Mouse (Mus musculus): ENCODE measurements around the gene Arfgap3.

Arfgap3 gene

DNA sequence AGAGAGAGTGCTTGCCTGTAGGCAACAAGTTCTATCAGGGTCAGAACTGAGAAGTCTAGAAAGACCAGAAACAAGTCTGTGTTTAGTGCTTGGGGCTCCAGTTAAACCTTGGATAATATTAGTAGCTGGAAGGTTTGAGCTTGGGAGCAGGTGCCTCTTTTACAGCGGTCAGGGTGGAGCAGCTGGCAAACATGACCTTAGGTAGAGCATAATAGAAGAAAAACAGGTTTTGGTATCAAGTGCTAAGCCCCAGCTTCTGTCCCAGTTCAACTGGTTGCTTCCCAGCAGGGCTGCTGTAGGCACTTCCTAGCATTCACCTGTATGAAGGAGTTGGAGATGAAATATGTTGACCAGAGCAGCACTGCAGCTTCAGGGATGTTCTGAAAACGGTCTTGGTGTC lies 812 bp upstream of the Arfgap3 start:
- Histone ChIP-seq H3K36me3 (ENCODE audit: insufficient read depth, low read length) (peaks cover 30% of the 10 kb centered on the region), H3K27me3 (ENCODE audit: insufficient read depth, low read length) (peaks cover 10% of the 10 kb centered on the region), H3K4me3 (replicated peaks; ENCODE audit: low read length) (peak overlapping the region; percentile 92; the same call in 1 of the 2 replicates), H3K4me1 (replicated peaks; ENCODE audit: low read depth, low read length) (peaks cover 28% of the 10 kb centered on the region), H3K9me3 (ENCODE audit: low read length) (no peaks in the 10 kb centered on the region)
- no peak for TF ChIP-seq POU5F1 (IDR thresholded peaks at IDR 0.05; ENCODE audit: borderline replicate concordance, low read length)
- no peak for TF ChIP-seq CTCF (conservative IDR thresholded peaks at IDR 0.05; ENCODE audit: low read length)
- no peak for TF ChIP-seq NANOG (IDR thresholded peaks at IDR 0.05; ENCODE audit: borderline replicate concordance, low read length)

DNA sequence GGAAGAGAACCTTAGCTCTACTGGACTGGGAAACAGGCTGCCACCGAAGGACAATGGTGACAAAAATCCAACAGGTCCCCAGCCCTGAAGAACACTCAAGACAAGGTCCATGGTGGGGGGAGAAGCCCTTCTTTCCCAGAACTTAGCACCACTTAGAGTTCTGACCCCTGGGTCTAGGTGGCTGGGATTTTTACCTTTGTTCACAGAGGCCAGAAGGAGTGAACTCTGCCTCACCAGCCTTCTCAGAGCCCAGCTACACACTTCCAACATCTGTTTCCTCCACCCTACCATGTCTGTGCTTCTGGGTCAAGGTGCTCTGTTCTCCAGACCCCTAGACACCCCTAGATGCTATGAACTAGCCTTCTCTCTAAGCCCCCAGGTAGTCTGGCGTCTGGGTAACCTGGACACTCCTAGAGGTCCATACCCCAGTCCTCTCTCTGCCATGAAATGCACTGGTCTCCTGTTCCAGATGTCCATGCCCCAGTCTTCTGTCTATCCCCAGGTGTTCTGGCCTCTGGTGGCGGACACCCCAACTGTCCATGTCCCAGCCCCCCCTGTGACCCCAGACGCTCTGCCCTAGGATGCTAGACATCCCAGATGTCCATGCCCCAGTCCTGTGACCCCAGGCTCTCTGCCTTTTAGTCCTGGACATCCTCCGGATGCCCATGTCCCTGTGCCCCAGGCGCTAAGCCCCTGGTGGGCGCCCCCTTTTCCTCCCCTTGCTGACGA lies 658 bp downstream of the Arfgap3 start:
- H3K4me1 ChIP-seq (replicated peaks; ENCODE audit: low read depth, low read length) = peaks cover 43% of the 10 kb centered on the region

DNA sequence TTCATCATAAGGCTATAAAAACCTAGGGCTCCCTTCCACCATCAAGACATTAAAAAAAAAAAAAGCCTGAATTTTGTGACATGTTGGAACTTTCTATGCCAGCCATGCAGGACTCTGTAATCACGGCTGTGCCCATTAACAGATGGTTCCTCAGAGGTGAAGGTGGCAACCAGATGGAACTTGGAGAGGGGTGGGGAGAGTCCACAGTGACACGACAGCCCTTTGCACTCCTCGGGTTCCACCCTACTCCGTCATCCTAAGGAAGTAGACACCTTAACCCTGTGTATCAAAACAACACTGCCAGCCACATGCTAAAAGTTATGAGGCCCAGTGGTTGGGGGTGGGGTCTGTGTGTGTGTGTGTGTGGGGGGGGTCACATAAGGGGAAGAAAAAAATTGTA lies 1.3 kb downstream of the Arfgap3 start:
- Histone ChIP-seq H3K4me3 (replicated peaks; ENCODE audit: low read length) (no peak overlapping the region), H3K4me1 (replicated peaks; ENCODE audit: low read depth, low read length) (peaks cover 49% of the 10 kb centered on the region), H3K36me3 (ENCODE audit: insufficient read depth, low read length) (peaks cover 9% of the 10 kb centered on the region), H3K27me3 (ENCODE audit: insufficient read depth, low read length) (peaks cover 10% of the 10 kb centered on the region), H3K9me3 (ENCODE audit: low read length) (no peaks in the 10 kb centered on the region)
- TF ChIP-seq POU5F1 (IDR thresholded peaks at IDR 0.05; ENCODE audit: borderline replicate concordance, low read length) (no peak), CTCF (conservative IDR thresholded peaks at IDR 0.05; ENCODE audit: low read length) (no peak), NANOG (IDR thresholded peaks at IDR 0.05; ENCODE audit: borderline replicate concordance, low read length) (no peak)

More for the DNA sequence above, 658 bp downstream of the Arfgap3 start:
- Histone ChIP-seq H3K36me3 (ENCODE audit: insufficient read depth, low read length) (peaks cover 15% of the 10 kb centered on the region), H3K27me3 (ENCODE audit: insufficient read depth, low read length) (peaks cover 10% of the 10 kb centered on the region), H3K9me3 (ENCODE audit: low read length) (no peaks in the 10 kb centered on the region), H3K4me3 (replicated peaks; ENCODE audit: low read length) (peak overlapping the region; percentile 92)
- TF ChIP-seq NANOG (IDR thresholded peaks at IDR 0.05; ENCODE audit: borderline replicate concordance, low read length) (no peak), POU5F1 (IDR thresholded peaks at IDR 0.05; ENCODE audit: borderline replicate concordance, low read length) (no peak), CTCF (conservative IDR thresholded peaks at IDR 0.05; ENCODE audit: low read length) (no peak)

DNA sequence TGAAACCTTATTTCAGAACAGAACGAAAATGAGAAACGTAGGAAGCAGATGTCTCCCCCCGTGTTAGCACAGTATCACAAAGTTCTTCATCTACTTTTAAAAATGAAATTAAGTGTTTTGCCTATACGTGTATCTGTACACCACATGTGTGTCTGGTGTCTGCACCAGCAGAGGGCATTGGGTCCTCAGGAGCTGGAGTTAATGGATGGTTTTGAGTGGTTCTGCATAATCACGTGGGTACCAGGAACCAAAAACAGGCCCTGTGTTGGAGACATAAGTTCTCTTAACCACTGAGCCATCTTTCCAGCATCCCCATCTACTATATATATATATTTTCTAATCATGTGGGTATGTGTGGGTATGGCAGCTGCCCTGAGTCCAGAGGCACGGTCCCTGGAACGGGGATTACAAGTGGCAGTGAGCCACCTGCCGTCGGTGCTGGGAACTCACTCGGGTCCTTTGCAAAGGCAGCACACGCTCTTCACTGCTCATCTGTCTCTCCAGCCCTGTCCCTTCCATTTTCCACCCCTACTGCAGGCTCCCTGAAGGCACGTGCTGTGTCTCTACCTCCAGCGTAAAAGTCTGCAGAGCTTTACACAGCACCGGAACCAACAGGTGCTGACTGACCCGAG lies 4.0 kb downstream of the Arfgap3 start:
- peaks cover 51% of the 10 kb centered on the region for H3K4me1 ChIP-seq (replicated peaks; ENCODE audit: low read depth, low read length)
- TF ChIP-seq NANOG (IDR thresholded peaks at IDR 0.05; ENCODE audit: borderline replicate concordance, low read length) (no peak), POU5F1 (IDR thresholded peaks at IDR 0.05; ENCODE audit: borderline replicate concordance, low read length) (no peak), CTCF (conservative IDR thresholded peaks at IDR 0.05; ENCODE audit: low read length) (0 out of 2 replicates have a peak, but pooled peaks have one; percentile 4)
- H3K27me3 ChIP-seq (ENCODE audit: insufficient read depth, low read length) = peaks cover 10% of the 10 kb centered on the region
- H3K36me3 ChIP-seq (ENCODE audit: insufficient read depth, low read length) = peaks cover 12% of the 10 kb centered on the region; the same call in 1 of the 2 replicates
- H3K4me3 ChIP-seq (replicated peaks; ENCODE audit: low read length) = no peak overlapping the region
- no peaks in the 10 kb centered on the region for H3K9me3 ChIP-seq (ENCODE audit: low read length)

- H3K4me3 ChIP-seq (replicated peaks; ENCODE audit: low read length) = no peak overlapping the region; the same call in 1 of the 2 replicates
- H3K4me1 ChIP-seq (replicated peaks; ENCODE audit: low read depth, low read length) = peaks cover 47% of the 10 kb centered on the region
- peaks cover 12% of the 10 kb centered on the region; the same call in 1 of the 2 replicates for H3K36me3 ChIP-seq (ENCODE audit: insufficient read depth, low read length)
- no peak for TF ChIP-seq NANOG (IDR thresholded peaks at IDR 0.05; ENCODE audit: borderline replicate concordance, low read length)
- TF ChIP-seq POU5F1 (IDR thresholded peaks at IDR 0.05; ENCODE audit: borderline replicate concordance, low read length) = no peak
- TF ChIP-seq CTCF (conservative IDR thresholded peaks at IDR 0.05; ENCODE audit: low read length) = no peak
- H3K9me3 ChIP-seq (ENCODE audit: low read length) = no peaks in the 10 kb centered on the region
- H3K27me3 ChIP-seq (ENCODE audit: insufficient read depth, low read length) = peaks cover 10% of the 10 kb centered on the region
Observed at GRCm38 (mm10) chr15:83344956-83345355, 5.1 kb downstream of the Arfgap3 start.

GRCm38 (mm10) chr15:83344157-83344556 lies 5.9 kb downstream of the Arfgap3 start:
- Histone ChIP-seq H3K36me3 (ENCODE audit: insufficient read depth, low read length) (peaks cover 12% of the 10 kb centered on the region; the same call in 1 of the 2 replicates), H3K4me3 (replicated peaks; ENCODE audit: low read length) (peak overlapping the region; percentile 24; the same call in 1 of the 2 replicates), H3K4me1 (replicated peaks; ENCODE audit: low read depth, low read length) (peaks cover 42% of the 10 kb centered on the region), H3K9me3 (ENCODE audit: low read length) (no peaks in the 10 kb centered on the region), H3K27me3 (ENCODE audit: insufficient read depth, low read length) (peaks cover 4% of the 10 kb centered on the region)
- TF ChIP-seq CTCF (conservative IDR thresholded peaks at IDR 0.05; ENCODE audit: low read length) (no peak), POU5F1 (IDR thresholded peaks at IDR 0.05; ENCODE audit: borderline replicate concordance, low read length) (no peak), NANOG (IDR thresholded peaks at IDR 0.05; ENCODE audit: borderline replicate concordance, low read length) (no peak)

GRCm38 (mm10) chr15:83338908-83339307 lies 11.1 kb downstream of the Arfgap3 start:
- TF ChIP-seq CTCF (conservative IDR thresholded peaks at IDR 0.05; ENCODE audit: low read length) = no peak
- no peak for TF ChIP-seq POU5F1 (IDR thresholded peaks at IDR 0.05; ENCODE audit: borderline replicate concordance, low read length)
- no peak for TF ChIP-seq NANOG (IDR thresholded peaks at IDR 0.05; ENCODE audit: borderline replicate concordance, low read length)
- H3K9me3 ChIP-seq (ENCODE audit: low read length) = no peaks in the 10 kb centered on the region
- H3K36me3 ChIP-seq (ENCODE audit: insufficient read depth, low read length) = peaks cover 20% of the 10 kb centered on the region
- peaks cover 44% of the 10 kb centered on the region for H3K4me1 ChIP-seq (replicated peaks; ENCODE audit: low read depth, low read length)
- no peak overlapping the region for H3K4me3 ChIP-seq (replicated peaks; ENCODE audit: low read length)
- no peaks in the 10 kb centered on the region for H3K27me3 ChIP-seq (ENCODE audit: insufficient read depth, low read length)

Data from E14TG2a.4 (cell line).